Mouse (Mus musculus) kidney, adult 2 months (tissue): ENCODE results near the gene Tmcc3.

Experiments
- CTCF ChIP-seq: fragments of 200-500 bp; conservative IDR thresholded peaks from 2 replicates; pipeline ENCODE4 v1.5.1; 2011; ENCODE audit warnings: low read depth, mild to moderate bottlenecking, control low read depth, low read length, moderate library complexity, mixed read lengths; ENCODE audit not compliant: insufficient read depth, insufficient read length
- POLR2A ChIP-seq: fragments of 200-500 bp; IDR thresholded peaks from one replicate; pipeline ENCODE4 v1.6.1; 2011; ENCODE audit warnings: low read depth, low read length, control low read depth

DNA sequence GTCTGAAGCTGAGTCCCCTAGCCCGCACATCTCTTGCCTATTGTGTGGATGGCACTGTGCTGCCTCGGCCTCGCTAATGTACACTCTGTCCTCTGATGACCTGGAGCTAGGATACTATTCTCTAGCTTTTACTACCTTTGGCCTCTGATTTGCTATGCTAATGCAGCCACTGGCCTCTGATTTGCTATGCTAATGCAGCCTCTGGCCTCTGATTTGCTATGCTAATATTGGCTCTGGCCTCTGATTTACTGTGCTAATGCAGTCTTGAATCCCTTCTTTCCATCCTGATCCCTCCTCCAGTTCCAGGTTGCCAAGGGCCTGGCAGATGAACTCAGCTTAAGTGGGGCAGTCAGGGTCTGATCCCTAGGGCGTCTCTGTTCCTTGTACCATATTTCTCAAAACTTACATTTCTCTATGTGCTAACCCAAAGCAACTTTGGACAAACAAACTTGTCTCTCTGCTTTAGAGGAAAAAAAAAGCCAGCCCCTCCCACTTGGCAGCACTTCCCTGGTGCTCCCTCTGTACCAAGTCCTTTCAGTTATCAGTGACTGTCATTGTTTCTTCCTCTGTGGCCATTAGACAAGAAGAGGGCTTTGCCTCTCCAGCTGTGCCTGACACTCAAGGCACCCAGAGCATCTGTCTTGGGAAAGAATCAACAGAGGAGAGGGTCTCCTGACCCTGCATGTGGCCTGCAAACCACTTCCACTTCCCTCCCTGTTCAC lies 237.9 kb downstream of the Tmcc3 start:
- no peak for TF ChIP-seq CTCF
- TF ChIP-seq POLR2A: no peak
